Comparison of ENCODE assay signal across 13 mouse cellular contexts in the genomic region with DNA sequence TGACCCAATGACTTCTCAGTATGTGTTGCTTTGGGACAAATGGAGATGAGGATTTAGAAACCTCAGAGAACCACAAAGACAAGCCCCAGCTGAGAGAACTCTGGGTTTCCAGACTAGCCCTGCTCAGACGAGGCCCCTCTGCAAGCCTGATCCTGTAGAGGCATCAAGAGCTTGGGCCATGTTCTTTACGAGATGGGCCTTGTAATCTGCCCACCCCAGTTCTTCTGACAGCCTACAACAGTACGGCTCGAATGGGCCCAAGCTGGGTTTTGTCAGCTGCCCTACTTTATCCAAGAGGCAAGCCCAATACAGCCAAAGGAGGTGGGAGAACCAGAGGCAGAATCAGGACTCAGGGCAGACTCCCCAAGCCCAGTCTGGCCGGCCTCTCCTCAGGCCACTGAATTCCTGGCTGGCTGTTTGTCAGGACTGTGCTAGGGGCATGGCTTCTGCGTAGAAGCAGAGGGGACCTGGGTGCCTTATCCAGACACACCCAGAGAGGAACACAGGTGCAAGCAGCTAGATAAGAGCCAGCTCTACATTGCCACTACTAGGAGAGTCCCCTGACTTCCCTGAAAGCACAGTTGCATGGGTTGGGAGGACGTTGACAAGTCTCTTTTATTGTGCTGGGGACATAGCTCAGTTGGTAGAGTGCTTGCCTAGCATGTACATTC. TPM values are rescaled to one million over a fixed set of nuclear protein-coding genes. Genes with fewer than 3 reads are reported as not detected.
DNase-seq lines count a peak whose midpoint lies in the region; ATAC-seq lines count a peak whose summit lies in the region.
"Had no signal": no experiment of that assay in that cellular context is flagged by ENCODE, and none has a peak within 500 bp of the region (broad histone marks: within the 10 kb centered on the region; RNA-seq: fewer than 3 reads in every experiment).

No protein-coding gene starts in this region.

- peak; percentile 44 for DNase-seq in cerebellum, adult 9-11 months
- DNase-seq in spleen, adult 12 weeks (ENCODE audit: low spot score) = peak; percentile 78
- DNase-seq in spleen, adult 18-20 months = no peak
- no peak for DNase-seq in left cerebral cortex, adult 8-10 months (ENCODE audit: low spot score in 2 of 2)
- DNase-seq in kidney, postnatal 4 days = no peak
- no peak for DNase-seq in testis, postnatal 10 days (ENCODE audit: low spot score)
- DNase-seq: gastrocnemius, postnatal 36 days; kidney, postnatal 36 days had no signal

- peak overlapping the region; percentile 96 for H3K9ac ChIP-seq in liver, embryonic 15.5 days

- peaks cover 48% of the 10 kb centered on the region for H3K36me3 ChIP-seq in liver, embryonic 15.5 days (replicated peaks)

- peak overlapping the region; percentile 77 for H3K4me2 ChIP-seq in liver, embryonic 15.5 days

- no peaks in the 10 kb centered on the region for H3K27me3 ChIP-seq in liver, embryonic 15.5 days
- H3K27me3 ChIP-seq: Patski had no signal

- WGBS in liver, embryonic 15.5 days (ENCODE audit: insufficient replicate concordance) = 23% methylated on average over 7 of the region's 7 CpGs

- H3K4me1 ChIP-seq in liver, embryonic 15.5 days (replicated peaks) = peaks cover 78% of the 10 kb centered on the region

- ATAC-seq in cerebellum, adult (ENCODE audit: insufficient number of reproducible peaks, low FRiP score, low TSS enrichment) = no peak
- peak; percentile 93 for ATAC-seq in liver, embryonic 15.5 days (ENCODE audit: insufficient read depth)
- ATAC-seq: Patski had no signal

- no peaks in the 10 kb centered on the region for H3K9me3 ChIP-seq in liver, embryonic 15.5 days (replicated peaks)
- H3K9me3 ChIP-seq: hindbrain, embryonic 10.5 days had no signal

- H3K4me3 ChIP-seq in liver, embryonic 15.5 days (replicated peaks) = peak overlapping the region; percentile 87

- H3K27ac ChIP-seq in liver, embryonic 15.5 days (replicated peaks) = peak overlapping the region; percentile 98
- H3K27ac ChIP-seq: macrophage had no signal

RNA-seq across cellular contexts. Expression of a gene that starts 2.7 kb away (rescaled TPM):
- polyA plus RNA-seq in liver, embryonic 15.5 days (2015; fragmentation: Nextera tagmentation; extraction: Ambion mirVana) = 204 and 248 TPM in 2 replicates
- total RNA-seq in left cerebral cortex, adult 8-10 months (2022) = 10 to 100 TPM; 34.5 to 61.7 (median 53.5) TPM

RNA-seq across cellular contexts. Expression of a gene that starts 25.8 kb away (rescaled TPM):
- 34.9 and 35.9 TPM in 2 replicates for polyA plus RNA-seq in liver, embryonic 15.5 days (2015; fragmentation: Nextera tagmentation; extraction: Ambion mirVana)
- total RNA-seq in left cerebral cortex, adult 8-10 months (2022) = 10 to 100 TPM; 16.8 to 22.9 (median 17.5) TPM

RNA-seq across cellular contexts. Expression of a gene that starts 25.9 kb away (rescaled TPM):
- 61.6 and 67.8 TPM in 2 replicates for polyA plus RNA-seq in liver, embryonic 15.5 days (2015; fragmentation: Nextera tagmentation; extraction: Ambion mirVana)
- total RNA-seq in left cerebral cortex, adult 8-10 months (2022) = 1 to 10 TPM; 5.3 to 8.7 (median 7.0) TPM

Comparison
In these comparisons a context has a peak if more than half of its experiments do, and no peak if none do; other contexts are left out.
1. DNase-seq: peak in cerebellum, adult 9-11 months (single experiment) and spleen, adult 12 weeks (single experiment); none in spleen, adult 18-20 months (0 of 2), left cerebral cortex, adult 8-10 months (0 of 2), kidney, postnatal 4 days (0 of 2) and testis, postnatal 10 days (single experiment).